Mouse (Mus musculus) MEL (cell line): ENCODE results near the gene Nsl1. TPM values are rescaled to one million over a fixed set of nuclear protein-coding genes. Genes with fewer than 3 reads are reported as not detected.

Source experiments
- DNase-seq: peaks from one replicate; pipeline ENCODE4 v3.0.0; 2011; ENCODE audit warnings: low read depth, low spot score
- H3K27ac ChIP-seq: 2 replicates; pipeline ENCODE4 v1.5.1; 2012; ENCODE audit warnings: low read depth, mild to moderate bottlenecking, control low read depth, low read length, moderate library complexity; ENCODE audit not compliant: control insufficient read depth
- H3K27me3 ChIP-seq, 2 experiments: fragments of 150-350 bp in 1 of 2; sonication (generic) in 1 of 2; 2 replicates each; pipeline ENCODE4 v1.6.1; 2012; ENCODE audit warnings: low read length in 2 of 2, mild to moderate bottlenecking in 2 of 2, improper control_type of control experiment in 1 of 2, moderate library complexity in 1 of 2; ENCODE audit not compliant: insufficient read depth in 2 of 2, control insufficient read depth in 1 of 2
- H3K36me3 ChIP-seq, 2 experiments: 2 replicates each; pipeline ENCODE4 v1.6.1; 2012 to 2014; ENCODE audit warnings: low read length in 2 of 2, improper control_type of control experiment in 1 of 2, inconsistent platforms in 1 of 2, mild to moderate bottlenecking in 1 of 2; ENCODE audit not compliant: insufficient read depth in 2 of 2, control insufficient read depth in 1 of 2
- H3K4me1 ChIP-seq, 2 experiments: fragments of 150-350 bp in 1 of 2; sonication (generic) in 1 of 2; 2 replicates each; pipeline ENCODE4 v1.6.1; 2012; ENCODE audit warnings: low read length in 2 of 2, improper control_type of control experiment in 1 of 2, mild to moderate bottlenecking in 1 of 2; ENCODE audit not compliant: insufficient read depth in 2 of 2, control insufficient read depth in 1 of 2
- H3K4me3 ChIP-seq, 2 experiments: fragments of 150-350 bp in 1 of 2; sonication (generic) in 1 of 2; 2 replicates each; pipeline ENCODE4 v1.5.1; 2012; ENCODE audit warnings: low read depth in 2 of 2, low read length in 2 of 2, mild to moderate bottlenecking in 2 of 2, moderate library complexity in 2 of 2, control low read depth in 1 of 2, improper control_type of control experiment in 1 of 2; ENCODE audit not compliant: control insufficient read depth in 1 of 2, insufficient read depth in 1 of 2
- H3K79me2 ChIP-seq: 2 replicates; pipeline ENCODE4 v1.6.1; 2012; ENCODE audit warnings: mild to moderate bottlenecking, low read length, moderate library complexity; ENCODE audit not compliant: control insufficient read depth, poor library complexity, insufficient read depth
- H3K9ac ChIP-seq: 2 replicates; pipeline ENCODE4 v1.6.1; 2012; ENCODE audit warnings: low read depth, mild to moderate bottlenecking, control low read depth, low read length, moderate library complexity; ENCODE audit not compliant: control insufficient read depth, poor library complexity, severe bottlenecking
- H3K9me3 ChIP-seq: fragments of 150-350 bp; sonication (generic); replicated peaks from 2 replicates; pipeline ENCODE4 v1.6.1; 2012; ENCODE audit warnings: mild to moderate bottlenecking, low read length, improper control_type of control experiment, moderate library complexity; ENCODE audit not compliant: insufficient read depth
- BHLHE40 ChIP-seq: IDR thresholded peaks from 2 replicates; pipeline ENCODE4 v1.6.1; 2012; ENCODE audit warnings: low read depth, mild to moderate bottlenecking, inconsistent platforms, low read length, improper control_type of control experiment, borderline replicate concordance
- CTCF ChIP-seq, 3 experiments: IDR thresholded peaks in 2 of 3; conservative IDR thresholded peaks in 1 of 3; 2 replicates each; pipeline ENCODE4 v1.5.1; 2011 to 2012; ENCODE audit warnings: low read length in 3 of 3, low read depth in 2 of 3, mild to moderate bottlenecking in 2 of 3, improper control_type of control experiment in 1 of 3, inconsistent platforms in 1 of 3, mixed read lengths in 1 of 3, moderate library complexity in 1 of 3; ENCODE audit not compliant: control insufficient read depth in 1 of 3, insufficient read depth in 1 of 3, poor library complexity in 1 of 3, severe bottlenecking in 1 of 3
- EP300 ChIP-seq, 2 experiments: IDR thresholded peaks; 2 replicates each; pipeline ENCODE4 v1.6.1; 2011; ENCODE audit warnings: improper control_type of control experiment in 2 of 2, low read length in 2 of 2, low read depth in 1 of 2, mild to moderate bottlenecking in 1 of 2
- HCFC1 ChIP-seq: IDR thresholded peaks from 2 replicates; pipeline ENCODE4 v1.6.1; 2012; ENCODE audit warnings: low read depth, mild to moderate bottlenecking, inconsistent platforms, low read length, improper control_type of control experiment, moderate library complexity
- MAX ChIP-seq: IDR thresholded peaks from 2 replicates; pipeline ENCODE4 v1.6.1; 2011; ENCODE audit warnings: low read length, improper control_type of control experiment
- MAZ ChIP-seq: IDR thresholded peaks from 2 replicates; pipeline ENCODE4 v1.6.1; 2012; ENCODE audit warnings: low read depth, mild to moderate bottlenecking, inconsistent platforms, low read length, improper control_type of control experiment
- MXI1 ChIP-seq: IDR thresholded peaks from 2 replicates; pipeline ENCODE4 v1.6.1; 2011; ENCODE audit warnings: mild to moderate bottlenecking, low read depth, low read length, improper control_type of control experiment
- MYB ChIP-seq: IDR thresholded peaks from 2 replicates; pipeline ENCODE4 v1.6.1; 2011; ENCODE audit warnings: mild to moderate bottlenecking, low read depth, low read length, improper control_type of control experiment
- MYC ChIP-seq: IDR thresholded peaks from 2 replicates; pipeline ENCODE4 v1.6.1; 2011; ENCODE audit warnings: low read depth, mild to moderate bottlenecking, low read length, improper control_type of control experiment, moderate library complexity
- NRF1 ChIP-seq: IDR thresholded peaks from 2 replicates; pipeline ENCODE4 v1.6.1; 2014; ENCODE audit warnings: low read depth, mild to moderate bottlenecking, inconsistent platforms, low read length, improper control_type of control experiment, moderate library complexity; ENCODE audit not compliant: poor library complexity, insufficient read depth, severe bottlenecking
- POLR2AphosphoS5 ChIP-seq: IDR thresholded peaks from 2 replicates; pipeline ENCODE4 v1.6.1; 2012; ENCODE audit warnings: low read depth, borderline replicate concordance, mild to moderate bottlenecking, inconsistent platforms, low read length, moderate library complexity, mixed read lengths
- TCF12 ChIP-seq: IDR thresholded peaks from 2 replicates; pipeline ENCODE4 v1.6.1; 2014; ENCODE audit warnings: low read depth, mild to moderate bottlenecking, inconsistent platforms, low read length, improper control_type of control experiment, moderate library complexity
- USF1 ChIP-seq: IDR thresholded peaks from 2 replicates; pipeline ENCODE4 v1.6.1; 2014; ENCODE audit warnings: low read depth, mild to moderate bottlenecking, inconsistent platforms, low read length, improper control_type of control experiment, moderate library complexity
- USF2 ChIP-seq, 2 experiments: IDR thresholded peaks; 2 replicates each; pipeline ENCODE4 v1.6.1; 2011 to 2012; ENCODE audit warnings: improper control_type of control experiment in 2 of 2, low read length in 2 of 2, borderline replicate concordance in 1 of 2, inconsistent platforms in 1 of 2, low read depth in 1 of 2, mild to moderate bottlenecking in 1 of 2; ENCODE audit not compliant: insufficient read depth in 1 of 2
- ZNF384 ChIP-seq: IDR thresholded peaks from 2 replicates; pipeline ENCODE4 v1.6.1; 2012; ENCODE audit warnings: low read depth, mild to moderate bottlenecking, inconsistent platforms, low read length, improper control_type of control experiment
- polyA plus RNA-seq, 2 experiments: library from polyadenylated mRNA; stranded (reverse) in 1 of 2; unstranded in 1 of 2; fragments of >175 nt in 1 of 2; fragments of >200 nt in 1 of 2; gene quantifications; 2 replicates each; pipeline versions ENCODE4 v1.2.1 to v1.2.4; 2012; ENCODE audit warnings: low replicate concordance in 2 of 2, low read depth in 1 of 2; ENCODE audit not compliant: insufficient read length in 2 of 2, insufficient read depth in 1 of 2, missing spikeins in 1 of 2
- total RNA-seq: library from RNA; depleted of rRNA; stranded (reverse); fragments of 300-350 nt; gene quantifications from 2 replicates; pipeline ENCODE4 v1.2.3, GENCODE M21; 2012

Nsl1 gene
- total and polyA plus RNA-seq, 3 experiments: 24.2 to 41.9 TPM; not detected in 1

DNA sequence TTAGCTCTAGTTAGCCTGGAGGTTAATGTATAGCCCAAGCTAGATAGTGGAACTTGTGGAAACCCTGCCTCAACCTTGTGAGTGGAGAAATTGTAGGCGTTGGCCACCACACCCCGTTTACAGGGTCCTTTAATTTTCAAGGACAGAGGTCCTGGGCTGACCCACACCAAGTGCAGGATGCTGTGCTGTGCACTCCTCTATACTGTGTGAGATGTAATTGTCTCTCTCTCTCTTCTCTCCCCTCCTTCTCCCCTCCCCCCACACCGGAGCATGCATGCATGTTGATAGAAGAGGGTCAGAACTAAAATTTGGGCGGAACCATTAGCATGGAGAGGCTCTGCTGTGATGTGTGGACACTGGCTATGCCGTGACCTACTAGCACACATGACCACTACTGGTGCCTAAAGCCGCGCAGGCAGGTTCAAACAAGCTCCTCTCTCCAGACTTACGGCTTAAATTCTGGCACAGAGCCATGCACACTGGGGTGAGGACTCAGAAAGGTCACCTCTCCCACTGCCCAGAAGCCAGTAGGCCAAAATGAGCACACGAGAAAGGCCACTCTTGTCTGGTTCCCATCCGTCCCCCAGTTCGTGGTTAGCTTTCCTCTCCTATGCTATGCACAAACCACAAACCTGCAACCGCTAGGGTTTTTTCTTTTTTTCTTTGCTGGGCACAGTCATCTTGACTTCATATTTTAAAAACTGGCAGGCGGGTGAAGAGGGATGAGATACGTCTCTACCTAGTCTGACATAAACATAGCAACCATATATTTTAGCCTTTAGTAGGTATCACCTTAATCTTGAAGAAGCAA is 34.3 kb downstream of the Nsl1 start:
- Histone ChIP-seq H3K27ac (no peak overlapping the region), H3K79me2 (no peaks in the 10 kb centered on the region), H3K9me3 (no peaks in the 10 kb centered on the region), H3K36me3 (peaks cover 0 to 14% of the 10 kb centered on the region in 2 experiments; a peak in 2 of 4 replicates), H3K9ac (no peak overlapping the region), H3K4me1 (peaks cover 12 to 48% of the 10 kb centered on the region in 2 experiments), H3K27me3 (no peaks in the 10 kb centered on the region), H3K4me3 (no peak overlapping the region)
- no peak for TF ChIP-seq BHLHE40
- TF ChIP-seq POLR2AphosphoS5: no peak
- TF ChIP-seq ZNF384: peak; percentile 66
- no peak for TF ChIP-seq NRF1
- no peak for TF ChIP-seq MAZ
- TF ChIP-seq MYB: no peak
- DNase-seq: peak; percentile 46

DNA sequence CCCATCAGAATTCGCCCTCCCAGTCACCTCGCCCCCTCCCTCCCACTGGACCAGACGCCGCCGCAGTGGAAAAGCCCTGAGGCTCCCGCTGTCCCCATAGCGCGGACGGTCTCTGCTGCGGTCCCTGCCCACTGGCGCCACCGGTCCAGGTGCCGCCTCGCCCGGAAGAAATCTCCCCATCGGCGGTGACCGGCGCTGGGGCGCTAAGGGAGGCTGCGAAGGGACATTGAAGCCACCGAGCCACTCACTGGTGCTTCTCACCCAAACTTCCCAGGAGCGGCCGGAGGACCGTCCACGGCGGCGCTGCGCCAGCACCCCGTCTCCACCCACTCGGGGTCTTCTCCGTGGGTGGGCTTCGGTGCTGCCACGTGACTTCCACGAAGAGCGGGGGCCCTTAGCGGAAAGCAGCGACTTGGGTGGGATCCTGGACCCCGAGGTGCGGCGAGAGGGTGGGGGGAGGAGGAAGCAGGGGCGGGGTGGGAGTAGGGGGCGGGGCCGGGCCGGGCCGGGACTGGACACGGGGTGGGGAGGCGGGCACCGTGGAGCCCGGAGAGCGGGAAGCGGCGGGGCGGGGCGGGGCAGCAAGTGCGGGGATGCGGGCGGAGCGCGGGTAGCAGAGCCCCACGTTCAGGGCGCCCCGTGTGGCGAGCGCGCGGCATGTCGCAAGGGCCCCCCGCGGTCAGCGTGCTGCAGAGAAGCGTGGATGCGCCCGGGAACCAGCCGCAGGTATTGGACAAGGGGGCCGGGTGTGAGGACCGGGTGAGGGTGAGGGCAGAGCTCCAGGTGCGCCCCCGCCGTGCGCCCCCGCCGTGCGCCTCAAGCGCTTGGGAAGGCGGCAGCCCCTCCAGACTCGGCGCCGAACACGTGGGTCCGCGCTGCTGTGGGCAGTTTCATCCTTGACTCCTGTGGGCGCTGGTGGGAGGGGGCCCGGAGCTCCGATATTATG is 35.3 kb downstream of the Nsl1 start, which contains the start of gene Batf3:
Gene Batf3, plus strand, starts transcription at position 46 of the 946 bp plus-strand sequence.
- Histone ChIP-seq H3K27me3 (no peaks in the 10 kb centered on the region), H3K4me1 (peaks cover 10 to 40% of the 10 kb centered on the region in 2 experiments)
- TF ChIP-seq NRF1: no peak
- peak; percentile 49 for TF ChIP-seq USF1
- no peak for TF ChIP-seq POLR2AphosphoS5
- TF ChIP-seq EP300 (IDR thresholded peaks at IDR 0.05; ENCODE audit: low read depth in 1 of 2, low read length in 2 of 2): no peak
- TF ChIP-seq HCFC1: no peak
- TF ChIP-seq MYB: no peak
- no peak for TF ChIP-seq USF2 (IDR thresholded peaks at IDR 0.05; ENCODE audit: borderline replicate concordance in 1 of 2, insufficient read depth in 1 of 2, low read depth in 1 of 2, low read length in 2 of 2)
- no peak for TF ChIP-seq ZNF384
- no peak for TF ChIP-seq MYC
- no peak for TF ChIP-seq MXI1
- no peak for TF ChIP-seq BHLHE40
- no peak for TF ChIP-seq TCF12
- TF ChIP-seq MAX: no peak
- peak in 2 of 3 experiments; percentile 20 to 53; a peak in 4 of 6 replicates for TF ChIP-seq CTCF (IDR thresholded peaks at IDR 0.05 in 2 of 3, conservative IDR thresholded peaks at IDR 0.05 in 1 of 3; ENCODE audit: control insufficient read depth in 1 of 3, insufficient read depth in 1 of 3, low read depth in 2 of 3, low read length in 3 of 3, poor library complexity in 1 of 3, severe bottlenecking in 1 of 3)

More for the DNA sequence above, 35.3 kb downstream of the Nsl1 start, which contains the start of gene Batf3:
- peak; percentile 49 for DNase-seq
- Histone ChIP-seq H3K79me2 (no peaks in the 10 kb centered on the region), H3K4me3 (peak within 1 kb of the TSS; percentile 53 to 57; a peak in 3 of 4 replicates), H3K27ac (no peak within 1 kb of the TSS), H3K9me3 (no peaks in the 10 kb centered on the region), H3K9ac (peak within 1 kb of the TSS; percentile 53), H3K36me3 (peaks cover 0 to 11% of the 10 kb centered on the region in 2 experiments; a peak in 2 of 4 replicates)
